Mouse (Mus musculus): ENCODE measurements around the gene Dagla.

- no peak for TF ChIP-seq TCF12 (IDR thresholded peaks at IDR 0.05; ENCODE audit: insufficient read depth, poor library complexity, severe bottlenecking)
- no peak for TF ChIP-seq POLR2A (IDR thresholded peaks at IDR 0.05; ENCODE audit: insufficient read length, low read depth)
- no peak for TF ChIP-seq REST (IDR thresholded peaks at IDR 0.05; ENCODE audit: insufficient read depth, insufficient read length)
Measured at GRCm38 (mm10) chr19:10198286-10198685, 106.4 kb downstream of the Dagla start.
